Mouse (Mus musculus) embryonic facial prominence, embryonic 12.5 days (tissue): ENCODE data around the gene Gucy2c. TPM values are rescaled to one million over a fixed set of nuclear protein-coding genes. Genes with fewer than 3 reads are reported as not detected.

ENCODE experiments used
- ATAC-seq: fragments of 200-750 bp; cut with Nextera tagmentation; 2 replicates; pipeline ENCODE4 v1.8.0; 2017; ENCODE audit not compliant: insufficient number of reproducible peaks, insufficient read depth, low FRiP score, low TSS enrichment
- H3K27ac ChIP-seq: fragments of 300-500 bp; sonication (generic); 2 replicates; pipeline ENCODE4 v1.5.1; 2016; ENCODE audit warnings: mild to moderate bottlenecking
- H3K27me3 ChIP-seq: fragments of 300-500 bp; sonication (generic); 2 replicates; pipeline ENCODE4 v1.6.1; 2016; ENCODE audit warnings: mild to moderate bottlenecking, moderate library complexity
- H3K36me3 ChIP-seq: fragments of 300-500 bp; sonication (generic); 2 replicates; pipeline ENCODE4 v1.6.1; 2016; ENCODE audit warnings: mild to moderate bottlenecking
- H3K4me1 ChIP-seq: fragments of 300-500 bp; sonication (generic); 2 replicates; pipeline ENCODE4 v1.6.1; 2016
- H3K4me2 ChIP-seq: fragments of 300-500 bp; sonication (generic); replicated peaks from 2 replicates; pipeline ENCODE4 v1.6.1; 2016; ENCODE audit warnings: mild to moderate bottlenecking, moderate library complexity
- H3K4me3 ChIP-seq: fragments of 300-500 bp; sonication (generic); 2 replicates; pipeline ENCODE4 v1.5.1; 2016; ENCODE audit warnings: mild to moderate bottlenecking
- H3K9ac ChIP-seq: fragments of 300-500 bp; sonication (generic); 2 replicates; pipeline ENCODE4 v1.6.1; 2016; ENCODE audit warnings: mild to moderate bottlenecking, moderate library complexity
- H3K9me3 ChIP-seq: fragments of 300-500 bp; sonication (generic); 2 replicates; pipeline ENCODE4 v1.6.1; 2016; ENCODE audit warnings: mild to moderate bottlenecking, moderate library complexity
- WGBS: fragments of 180-500 bp; shearing (Covaris S2); methylation state at CpG from one replicate; pipeline ENCODE4 v1.1.7; 2016; 5-methylcytosine and 5-hydroxymethylcytosine counted together
- microRNA-seq: library from miRNA; unstranded; fragments of <30 nt; microRNA quantifications from one replicate; pipeline ENCODE4, GENCODE M21; 2017
- polyA plus RNA-seq: library from polyadenylated mRNA; unstranded; fragments of >200 nt; fragmentation: Nextera tagmentation; extraction: Ambion mirVana; gene quantifications from 2 replicates; pipeline ENCODE4 v1.2.1, GENCODE M21; 2016

The Gucy2c gene
- polyA plus RNA-seq, 1 experiment from 2014 or later, result 0.14 TPM

DNA sequence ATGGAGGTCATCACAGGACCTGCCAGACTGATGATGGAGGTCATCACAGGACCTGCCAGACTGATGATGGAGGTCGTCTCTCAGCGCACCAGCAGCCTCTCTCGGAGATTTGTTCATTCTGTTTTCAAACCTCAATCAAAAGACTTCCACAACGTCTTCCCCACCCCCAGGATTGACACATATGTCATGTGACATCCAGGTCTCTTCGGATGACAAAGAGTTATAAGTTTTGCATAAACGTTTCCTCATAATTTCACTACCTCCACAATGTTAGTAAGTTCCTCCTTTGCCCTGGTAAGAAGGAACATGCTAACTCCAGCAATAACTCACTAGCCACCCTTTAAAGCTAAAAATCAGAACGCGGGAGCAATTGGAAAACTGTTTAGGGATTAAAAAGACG, 122.3 kb downstream of the Gucy2c start:
- peaks cover 5% of the 10 kb centered on the region; the same call in 1 of the 2 replicates for H3K4me1 ChIP-seq
- H3K4me2 ChIP-seq, result no peak overlapping the region
- no peaks in the 10 kb centered on the region for H3K9me3 ChIP-seq
- H3K36me3 ChIP-seq, result no peaks in the 10 kb centered on the region
- no peak overlapping the region for H3K4me3 ChIP-seq
- 88% methylated on average over 9 of the region's 9 CpGs for WGBS
- H3K27ac ChIP-seq, result no peak overlapping the region
- peaks cover 33% of the 10 kb centered on the region for H3K27me3 ChIP-seq
- ATAC-seq, result no peak
- H3K9ac ChIP-seq, result no peak overlapping the region

DNA sequence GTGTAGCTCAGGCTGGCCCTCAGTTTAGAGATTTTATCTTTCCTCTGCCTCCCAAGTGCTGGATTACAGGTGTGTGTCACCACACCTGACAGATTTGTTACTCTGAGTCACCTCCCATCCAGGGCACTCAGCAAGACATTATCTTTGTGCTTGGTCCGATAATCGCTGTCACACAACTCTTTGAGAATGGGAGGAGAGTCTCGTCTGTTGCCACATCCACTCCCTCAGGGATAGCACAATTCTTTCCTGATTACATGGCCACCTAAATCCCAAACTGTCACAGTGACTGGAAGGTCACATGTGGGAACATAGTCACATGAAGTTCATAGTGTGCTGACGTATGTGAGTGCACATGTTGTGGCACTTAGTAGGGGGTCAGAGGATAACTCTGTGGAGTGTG, 123.3 kb downstream of the Gucy2c start:
- 82% methylated on average over 4 of the region's 4 CpGs for WGBS
- peaks cover 30% of the 10 kb centered on the region for H3K27me3 ChIP-seq
- H3K9me3 ChIP-seq, result no peaks in the 10 kb centered on the region
- H3K4me3 ChIP-seq, result no peak overlapping the region
- no peak for ATAC-seq
- H3K36me3 ChIP-seq, result no peaks in the 10 kb centered on the region
- no peak overlapping the region for H3K9ac ChIP-seq
- no peak overlapping the region for H3K4me2 ChIP-seq
- no peak overlapping the region for H3K27ac ChIP-seq
- peaks cover 5% of the 10 kb centered on the region; the same call in 1 of the 2 replicates for H3K4me1 ChIP-seq

DNA sequence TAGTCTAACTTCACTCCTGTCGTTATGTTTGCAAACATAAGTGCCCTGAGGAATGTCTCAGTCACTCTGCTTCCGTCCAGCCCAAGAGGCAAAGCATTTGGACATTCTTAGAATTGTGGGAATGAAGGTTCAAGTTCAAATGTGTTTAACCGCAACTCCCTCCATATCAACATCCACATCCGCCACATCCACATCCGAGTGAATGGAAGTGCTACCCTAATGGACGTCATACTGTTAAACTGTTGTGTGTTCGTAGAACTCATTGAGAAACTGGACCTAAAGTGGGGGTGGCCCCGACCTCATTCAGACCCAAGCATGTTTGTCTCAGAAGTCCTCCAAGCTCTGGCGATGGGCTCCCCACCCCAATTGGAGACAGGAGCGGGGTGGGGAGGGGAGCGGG, 125.8 kb downstream of the Gucy2c start:
- Histone ChIP-seq H3K4me1 (no peaks in the 10 kb centered on the region), H3K4me2 (peak overlapping the region; percentile 19), H3K9ac (no peak overlapping the region), H3K27ac (no peak overlapping the region), H3K27me3 (peaks cover 10% of the 10 kb centered on the region), H3K9me3 (no peaks in the 10 kb centered on the region), H3K4me3 (no peak overlapping the region), H3K36me3 (no peaks in the 10 kb centered on the region)
- WGBS, result 78% methylated on average over 11 of the region's 11 CpGs
- ATAC-seq, result no peak

DNA sequence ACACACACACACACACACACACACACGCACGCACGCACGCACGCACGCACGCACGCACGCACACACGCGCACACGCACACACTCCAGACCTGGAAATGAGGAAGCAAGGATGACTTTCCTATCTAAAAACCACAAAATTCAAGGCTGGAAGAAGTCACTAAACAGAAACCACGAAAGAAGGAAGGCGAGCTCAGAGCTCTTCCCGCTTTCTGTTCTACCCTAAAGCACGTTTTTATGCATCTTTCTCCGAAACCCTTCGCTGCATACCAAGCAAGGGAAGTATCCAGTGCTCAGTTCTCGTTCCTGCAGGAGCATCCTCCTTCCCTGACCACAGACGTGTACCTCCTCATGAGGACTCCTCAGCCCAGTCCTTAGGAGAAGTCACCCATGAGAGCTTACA, 127.1 kb downstream of the Gucy2c start:
- Histone ChIP-seq H3K9ac (no peak overlapping the region), H3K27ac (no peak overlapping the region), H3K36me3 (no peaks in the 10 kb centered on the region), H3K4me2 (no peak overlapping the region), H3K4me3 (no peak overlapping the region), H3K9me3 (no peaks in the 10 kb centered on the region), H3K27me3 (no peaks in the 10 kb centered on the region), H3K4me1 (no peaks in the 10 kb centered on the region)
- 94% methylated on average over 20 of the region's 20 CpGs for WGBS
- no peak for ATAC-seq

DNA sequence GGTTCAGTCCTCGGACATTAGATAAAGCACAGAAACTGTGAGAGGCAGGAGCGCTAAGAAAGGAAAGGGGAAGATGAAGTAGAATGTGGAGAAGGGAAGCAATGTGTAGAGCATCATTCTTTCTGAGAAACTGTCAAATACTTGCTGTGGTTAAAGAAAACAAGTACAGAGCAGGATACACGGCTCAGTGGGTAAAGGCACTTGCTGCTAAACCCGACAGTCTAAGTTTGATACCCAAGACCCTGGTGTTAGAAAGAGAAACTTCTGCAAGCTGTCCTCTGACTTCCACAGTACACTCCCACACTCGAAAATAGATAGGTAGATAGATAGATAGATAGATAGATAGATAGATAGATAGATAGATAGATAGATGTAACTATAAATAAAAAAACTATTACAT, 128.2 kb downstream of the Gucy2c start:
- ATAC-seq, result no peak
- Histone ChIP-seq H3K36me3 (no peaks in the 10 kb centered on the region), H3K9me3 (no peaks in the 10 kb centered on the region), H3K27me3 (no peaks in the 10 kb centered on the region), H3K27ac (no peak overlapping the region), H3K9ac (no peak overlapping the region), H3K4me2 (no peak overlapping the region), H3K4me3 (no peak overlapping the region), H3K4me1 (no peaks in the 10 kb centered on the region)
- 71% methylated on average over 5 of the region's 5 CpGs for WGBS

DNA sequence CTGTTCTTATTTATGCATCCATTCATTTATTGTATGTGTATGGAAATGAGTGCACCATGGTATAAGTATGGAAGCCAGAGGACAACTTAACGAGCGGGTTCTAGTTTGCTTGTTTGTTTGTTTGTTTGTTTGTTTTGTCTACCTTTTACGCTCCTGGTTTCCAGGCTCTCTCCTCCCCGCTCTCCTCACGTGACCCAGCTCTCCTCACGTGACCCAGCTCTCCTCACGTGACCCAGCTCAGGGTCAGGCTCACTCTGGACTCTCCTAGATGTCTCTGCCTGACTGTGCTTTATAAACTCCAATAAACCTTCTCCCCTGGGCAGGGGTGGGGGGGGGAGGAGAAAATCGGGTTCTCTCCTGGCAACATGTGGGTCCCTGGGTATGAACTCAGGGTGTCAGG, 130.9 kb downstream of the Gucy2c start:
- no peak for ATAC-seq
- Histone ChIP-seq H3K4me1 (peaks cover 3% of the 10 kb centered on the region; the same call in 1 of the 2 replicates), H3K4me3 (no peak overlapping the region), H3K36me3 (no peaks in the 10 kb centered on the region), H3K9me3 (no peaks in the 10 kb centered on the region), H3K27ac (no peak overlapping the region), H3K9ac (no peak overlapping the region), H3K4me2 (no peak overlapping the region), H3K27me3 (no peaks in the 10 kb centered on the region)
- WGBS, result 85% methylated on average over 8 of the region's 8 CpGs

DNA sequence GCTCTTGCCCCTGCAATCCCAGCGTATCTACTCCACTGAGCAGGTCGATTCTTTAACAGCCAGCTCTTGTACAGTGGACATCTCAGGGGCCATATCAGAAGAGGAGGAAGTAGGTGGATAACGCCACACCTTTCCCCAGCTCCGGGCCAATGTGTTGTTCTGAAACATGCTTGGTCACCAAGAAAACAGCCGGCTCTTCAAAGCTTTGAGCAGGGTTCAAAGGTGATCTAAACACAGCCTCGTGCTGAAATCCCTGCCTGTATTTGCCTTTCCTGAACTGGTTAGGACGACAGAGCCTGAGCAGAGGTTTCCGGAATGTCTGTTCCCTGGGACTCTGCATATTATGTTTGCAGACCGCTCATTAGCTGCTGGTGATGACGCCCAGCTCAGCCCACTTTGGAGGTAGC, 134.1 kb downstream of the Gucy2c start:
- ATAC-seq, result no peak
- H3K4me1 ChIP-seq, result peaks cover 4% of the 10 kb centered on the region; the same call in 1 of the 2 replicates
- H3K9ac ChIP-seq, result no peak overlapping the region
- H3K4me2 ChIP-seq, result no peak overlapping the region
- no peak overlapping the region for H3K27ac ChIP-seq
- 0 out of 2 replicates have a peak, but pooled peaks cover 10% of the 10 kb centered on the region for H3K9me3 ChIP-seq
- WGBS, result 55% methylated on average over 10 of the region's 10 CpGs
- no peaks in the 10 kb centered on the region for H3K27me3 ChIP-seq
- H3K4me3 ChIP-seq, result no peak overlapping the region
- H3K36me3 ChIP-seq, result no peaks in the 10 kb centered on the region

Small RNA genes lying within 50 kb of the gene (microRNA-seq; reads per million reads assigned to microRNA genes)
- not detected for gene Gm44364

Other genes with a start within 250 kb of the Gucy2c start
- gene Plbd1, start 119.8 kb downstream of the Gucy2c start, polyA plus RNA-seq, result 2.2 and 2.5 TPM in 2 replicates
- 0.65 and 0.88 TPM in 2 replicates for gene Hist4h4, start 22.6 kb upstream of the Gucy2c start, polyA plus RNA-seq
- gene H2afj, start 26.5 kb upstream of the Gucy2c start, polyA plus RNA-seq, result 103 and 107 TPM in 2 replicates
- gene BC049715, start 45.9 kb upstream of the Gucy2c start, polyA plus RNA-seq, result 2.2 and 3.5 TPM in 2 replicates
- 122 and 130 TPM in 2 replicates for gene Wbp11, start 46.5 kb upstream of the Gucy2c start, polyA plus RNA-seq
- gene Smco3, start 53.7 kb upstream of the Gucy2c start, polyA plus RNA-seq, result 0.40 and 0.43 TPM in 2 replicates
- 1.1 and 1.6 TPM in 2 replicates for gene Art4, start 76.0 kb upstream of the Gucy2c start, polyA plus RNA-seq
- gene Mgp, start 94.1 kb upstream of the Gucy2c start, polyA plus RNA-seq, result 41.2 and 42.9 TPM in 2 replicates
- gene Erp27, start 140.4 kb upstream of the Gucy2c start, polyA plus RNA-seq, result 0.19 and 0.55 TPM in 2 replicates
- gene Pde6h, start 142.1 kb upstream of the Gucy2c start, polyA plus RNA-seq, result not detected in 2 replicates
- 51.1 and 58.5 TPM in 2 replicates for gene Arhgdib, start 160.1 kb upstream of the Gucy2c start, polyA plus RNA-seq